Mouse (Mus musculus) CH12.LX (cell line): Measurements from ENCODE around the gene Scgb3a1. TPM values are rescaled to one million over a fixed set of nuclear protein-coding genes. Genes with fewer than 3 reads are reported as not detected.
A peak's percentile ranks its signal among the peaks of the same experiment; 100 is the strongest.

ENCODE experiments used
- DNase-seq: peaks from one replicate; pipeline ENCODE4 v3.0.0-alpha.2; 2013; ENCODE audit errors: extremely low read depth
- H3K27ac ChIP-seq: 2 replicates; pipeline ENCODE4 v1.5.1; 2012; ENCODE audit warnings: low read depth, mild to moderate bottlenecking, control low read depth, moderate library complexity; ENCODE audit not compliant: insufficient read depth
- H3K27me3 ChIP-seq: replicated peaks from 2 replicates; pipeline ENCODE3; 2012; ENCODE audit warnings: inconsistent platforms
- H3K36me3 ChIP-seq, 2 experiments: replicated peaks in 1 of 2; 2 replicates each; pipeline versions ENCODE3 to v1.6.1; 2012; ENCODE audit warnings: inconsistent platforms in 1 of 2, low read length in 1 of 2, mild to moderate bottlenecking in 1 of 2, mixed read lengths in 1 of 2, moderate library complexity in 1 of 2; ENCODE audit not compliant: control insufficient read depth in 1 of 2, insufficient read depth in 1 of 2
- H3K4me1 ChIP-seq, 2 experiments: 2 replicates each; pipeline ENCODE4 v1.6.1; 2012; ENCODE audit warnings: inconsistent platforms in 1 of 2, moderate library complexity in 1 of 2; ENCODE audit not compliant: insufficient read depth in 2 of 2, control insufficient read depth in 1 of 2
- H3K4me2 ChIP-seq: 2 replicates; pipeline ENCODE4 v1.6.1; 2012; ENCODE audit warnings: low read depth, mild to moderate bottlenecking, control low read depth; ENCODE audit not compliant: poor library complexity, insufficient read depth, severe bottlenecking
- H3K4me3 ChIP-seq, 3 experiments: fragments of 150-350 bp in 1 of 3; sonication (generic) in 1 of 3; replicated peaks in 1 of 3; 2 replicates each; pipeline versions ENCODE3 to v1.5.1; 2011 to 2012; ENCODE audit warnings: low read depth in 2 of 3, low read length in 2 of 3, mild to moderate bottlenecking in 2 of 3, moderate library complexity in 2 of 3, control low read depth in 1 of 3, improper control_type of control experiment in 1 of 3, inconsistent platforms in 1 of 3, mixed read lengths in 1 of 3; ENCODE audit not compliant: poor library complexity in 1 of 3
- H3K79me2 ChIP-seq: replicated peaks from 2 replicates; pipeline ENCODE4 v1.6.1; 2012; ENCODE audit warnings: mild to moderate bottlenecking, moderate library complexity; ENCODE audit not compliant: control insufficient read depth, poor library complexity, insufficient read depth, severe bottlenecking; ENCODE audit errors: extremely low read depth
- H3K9ac ChIP-seq: 2 replicates; pipeline ENCODE4 v1.6.1; 2012; ENCODE audit warnings: low read depth, mild to moderate bottlenecking, control low read depth, moderate library complexity; ENCODE audit not compliant: insufficient read depth
- H3K9me3 ChIP-seq: replicated peaks from 2 replicates; pipeline ENCODE3; 2012; ENCODE audit warnings: low read length, inconsistent platforms, mixed read lengths
- BHLHE40 ChIP-seq: IDR thresholded peaks from 2 replicates; pipeline ENCODE4 v1.6.1; 2011; ENCODE audit warnings: mild to moderate bottlenecking, low read depth, low read length, improper control_type of control experiment
- CHD1 ChIP-seq: IDR thresholded peaks from 2 replicates; pipeline ENCODE4 v1.6.1; 2012; ENCODE audit warnings: low read depth, low read length, improper control_type of control experiment, inconsistent platforms
- CTCF ChIP-seq, 2 experiments: IDR thresholded peaks in 1 of 2; conservative IDR thresholded peaks in 1 of 2; 2 replicates each; pipeline ENCODE4 v1.5.1; 2011 to 2012; ENCODE audit warnings: low read depth in 2 of 2, low read length in 2 of 2, improper control_type of control experiment in 1 of 2, inconsistent platforms in 1 of 2, mild to moderate bottlenecking in 1 of 2, moderate library complexity in 1 of 2
- E2F4 ChIP-seq: IDR thresholded peaks from 2 replicates; pipeline ENCODE4 v1.6.1; 2011; ENCODE audit warnings: low read depth, low read length, improper control_type of control experiment; ENCODE audit not compliant: insufficient replicate concordance
- ELF1 ChIP-seq: IDR thresholded peaks from 2 replicates; pipeline ENCODE4 v1.6.1; 2014; ENCODE audit warnings: low read depth, mild to moderate bottlenecking, inconsistent platforms, low read length, improper control_type of control experiment
- EP300 ChIP-seq: IDR thresholded peaks from 2 replicates; pipeline ENCODE4 v1.6.1; 2011; ENCODE audit warnings: low read length, improper control_type of control experiment
- GABPA ChIP-seq: IDR thresholded peaks from 2 replicates; pipeline ENCODE4 v1.6.1; 2012; ENCODE audit warnings: low read depth, low read length, improper control_type of control experiment, inconsistent platforms; ENCODE audit not compliant: insufficient replicate concordance
- HCFC1 ChIP-seq: IDR thresholded peaks from 2 replicates; pipeline ENCODE4 v1.6.1; 2012; ENCODE audit warnings: low read depth, mild to moderate bottlenecking, inconsistent platforms, low read length, improper control_type of control experiment
- IRF4 ChIP-seq: IDR thresholded peaks from 2 replicates; pipeline ENCODE4 v1.6.1; 2014; ENCODE audit warnings: low read depth, mild to moderate bottlenecking, inconsistent platforms, low read length, improper control_type of control experiment
- JUN ChIP-seq: IDR thresholded peaks from 2 replicates; pipeline ENCODE4 v1.6.1; 2011; ENCODE audit warnings: low read depth, mild to moderate bottlenecking, low read length, improper control_type of control experiment, moderate library complexity; ENCODE audit not compliant: insufficient read depth
- JUND ChIP-seq: conservative IDR thresholded peaks from 2 replicates; pipeline ENCODE4 v1.6.1; 2011; ENCODE audit warnings: low read depth, low read length, improper control_type of control experiment
- MAFK ChIP-seq: IDR thresholded peaks from 2 replicates; pipeline ENCODE4 v1.6.1; 2011; ENCODE audit warnings: low read length, improper control_type of control experiment; ENCODE audit not compliant: insufficient replicate concordance
- MAZ ChIP-seq: IDR thresholded peaks from 2 replicates; pipeline ENCODE4 v1.6.1; 2012; ENCODE audit warnings: low read depth, mild to moderate bottlenecking, inconsistent platforms, low read length, improper control_type of control experiment, moderate library complexity
- MEF2A ChIP-seq: IDR thresholded peaks from 2 replicates; pipeline ENCODE4 v1.6.1; 2014; ENCODE audit warnings: low read depth, mild to moderate bottlenecking, inconsistent platforms, low read length, improper control_type of control experiment, borderline replicate concordance
- MXI1 ChIP-seq: IDR thresholded peaks from 2 replicates; pipeline ENCODE4 v1.6.1; 2011; ENCODE audit warnings: mild to moderate bottlenecking, low read depth, low read length, improper control_type of control experiment
- MYC ChIP-seq: IDR thresholded peaks from 2 replicates; pipeline ENCODE4 v1.6.1; 2011; ENCODE audit warnings: low read depth, mild to moderate bottlenecking, improper control_type of control experiment, low read length
- NELFE ChIP-seq: IDR thresholded peaks from 2 replicates; pipeline ENCODE4 v1.6.1; 2011; ENCODE audit warnings: low read depth, low read length, improper control_type of control experiment
- NRF1 ChIP-seq: IDR thresholded peaks from 2 replicates; pipeline ENCODE4 v1.6.1; 2014; ENCODE audit warnings: low read depth, mild to moderate bottlenecking, inconsistent platforms, low read length, improper control_type of control experiment, moderate library complexity
- POLR2A ChIP-seq: IDR thresholded peaks from 2 replicates; pipeline ENCODE4 v1.6.1; 2011; ENCODE audit warnings: low read depth, mild to moderate bottlenecking, improper control_type of control experiment, low read length
- POLR2AphosphoS2 ChIP-seq: IDR thresholded peaks from 2 replicates; pipeline ENCODE4 v1.6.1; 2011; ENCODE audit warnings: low read depth, low read length, improper control_type of control experiment
- RAD21 ChIP-seq: IDR thresholded peaks from 2 replicates; pipeline ENCODE4 v1.6.1; 2011; ENCODE audit warnings: low read depth, mild to moderate bottlenecking, low read length, improper control_type of control experiment, moderate library complexity
- RCOR1 ChIP-seq: conservative IDR thresholded peaks from 2 replicates; pipeline ENCODE4 v1.6.1; 2012; ENCODE audit warnings: low read depth, mild to moderate bottlenecking, inconsistent platforms, low read length, improper control_type of control experiment
- SMC3 ChIP-seq: IDR thresholded peaks from 2 replicates; pipeline ENCODE4 v1.6.1; 2011; ENCODE audit warnings: low read depth, low read length, improper control_type of control experiment
- TBP ChIP-seq: conservative IDR thresholded peaks from 2 replicates; pipeline ENCODE4 v1.6.1; 2011; ENCODE audit warnings: low read depth, low read length, improper control_type of control experiment
- TCF12 ChIP-seq: IDR thresholded peaks from 2 replicates; pipeline ENCODE4 v1.6.1; 2014; ENCODE audit warnings: low read depth, mild to moderate bottlenecking, inconsistent platforms, low read length, improper control_type of control experiment
- USF1 ChIP-seq: IDR thresholded peaks from 2 replicates; pipeline ENCODE4 v1.6.1; 2014; ENCODE audit warnings: low read depth, mild to moderate bottlenecking, inconsistent platforms, low read length, improper control_type of control experiment
- USF2 ChIP-seq: conservative IDR thresholded peaks from 2 replicates; pipeline ENCODE4 v1.6.1; 2011; ENCODE audit warnings: low read depth, low read length, improper control_type of control experiment
- ZKSCAN1 ChIP-seq: IDR thresholded peaks from 2 replicates; pipeline ENCODE4 v1.6.1; 2012; ENCODE audit warnings: low read depth, inconsistent platforms, low read length, improper control_type of control experiment, borderline replicate concordance
- ZNF384 ChIP-seq: IDR thresholded peaks from 2 replicates; pipeline ENCODE4 v1.6.1; 2012; ENCODE audit warnings: low read depth, low read length, improper control_type of control experiment, inconsistent platforms
- dilution Hi-C: fragments of 300-500 bp; cut with MboI; formaldehyde crosslinking; loops from 2 replicates; pipeline ENCODE4 v1.14.3; 2020; ENCODE audit warnings: low sequenced_read_pairs; ENCODE audit not compliant: extremely low pct_unique_long_range_greater_than_20kb, extremely low pct_ligation_motif_present
- in situ Hi-C: fragments of 300-500 bp; cut with MboI; formaldehyde crosslinking; loops from 3 replicates; pipeline ENCODE4 v1.14.3; 2019; ENCODE audit warnings: low sequenced_read_pairs, low pct_ligation_motif_present, low pct_unique_long_range_greater_than_20kb, mixed read lengths
- polyA plus RNA-seq: library from polyadenylated mRNA; unstranded; fragments of >175 nt; gene quantifications from 2 replicates; pipeline ENCODE4 v1.2.1, GENCODE M21; 2012; ENCODE audit warnings: low read depth; ENCODE audit not compliant: insufficient read length
- total RNA-seq, 2 experiments: library from RNA; depleted of rRNA; stranded (reverse); fragments of 300-350 nt in 1 of 2; fragments of >200 nt in 1 of 2; gene quantifications; 2 replicates each; pipeline ENCODE4 v1.2.3; 2012 to 2014

The Scgb3a1 gene
- total and polyA plus RNA-seq, 3 experiments = not detected

DNA sequence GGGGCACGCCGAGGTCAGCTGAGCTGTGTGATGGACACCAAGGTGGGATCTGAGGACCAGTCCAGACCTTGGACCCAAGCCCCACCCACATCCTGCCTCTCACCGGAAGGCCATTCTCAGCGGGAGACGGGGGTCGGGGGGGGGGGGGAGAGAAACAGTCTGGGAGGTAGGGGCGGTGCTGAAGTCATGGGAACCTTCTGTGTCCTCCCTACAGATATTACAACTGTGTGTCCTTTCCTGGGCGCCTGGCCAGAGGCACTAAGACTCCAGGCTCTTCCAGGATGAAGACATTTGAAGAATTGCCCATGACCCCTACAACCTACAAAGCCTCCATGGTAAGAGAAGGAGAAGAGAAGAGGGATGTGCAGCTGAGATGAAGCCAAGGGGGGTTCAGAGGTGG lies 17.7 kb upstream of the Scgb3a1 start:
- in situ Hi-C loops (no loop called here), dilution Hi-C loops (no loop called here)
- H3K9ac ChIP-seq = no peak overlapping the region
- no peak overlapping the region for H3K4me3 ChIP-seq
- DNase-seq = no peak
- H3K4me1 ChIP-seq = peaks cover 0 to 3% of the 10 kb centered on the region in 2 experiments; a peak in 1 of 4 replicates
- TF ChIP-seq MYC (no peak), JUND (no peak), ELF1 (no peak), POLR2AphosphoS2 (no peak), NRF1 (no peak), MAFK (no peak), SMC3 (no peak), JUN (no peak), BHLHE40 (no peak), E2F4 (no peak), HCFC1 (no peak), MAZ (no peak), USF2 (no peak), POLR2A (no peak), CHD1 (no peak), USF1 (no peak), MXI1 (no peak), ZKSCAN1 (no peak), NELFE (no peak)
- H3K79me2 ChIP-seq = no peaks in the 10 kb centered on the region
- H3K27me3 ChIP-seq = peaks cover 49% of the 10 kb centered on the region
- H3K4me2 ChIP-seq = no peak overlapping the region
- no peak overlapping the region for H3K27ac ChIP-seq
- H3K9me3 ChIP-seq = no peaks in the 10 kb centered on the region
- H3K36me3 ChIP-seq = no peaks in the 10 kb centered on the region

- Histone ChIP-seq H3K27me3 (peaks cover 11% of the 10 kb centered on the region), H3K27ac (no peak overlapping the region), H3K79me2 (no peaks in the 10 kb centered on the region), H3K36me3 (no peaks in the 10 kb centered on the region), H3K9ac (no peak overlapping the region), H3K9me3 (peaks cover 7% of the 10 kb centered on the region), H3K4me3 (no peak overlapping the region), H3K4me2 (no peak overlapping the region), H3K4me1 (peaks cover 6 to 14% of the 10 kb centered on the region in 2 experiments; a peak in 3 of 4 replicates)
- dilution Hi-C loops = no loop called here
- in situ Hi-C loops = loop anchor here (10.0 kb wide), 1 partner anchor 214 kb away; no protein-coding TSS in a partner anchor
- peak; percentile 76 for DNase-seq
- TF ChIP-seq USF1 (no peak), GABPA (no peak), CTCF (conservative IDR thresholded peaks at IDR 0.05 in 1 of 2, IDR thresholded peaks at IDR 0.05 in 1 of 2; ENCODE audit: low read depth in 2 of 2, low read length in 2 of 2) (peak; percentile 74 to 75), JUND (no peak), BHLHE40 (no peak), HCFC1 (no peak), TCF12 (no peak), MYC (no peak), TBP (no peak), ZKSCAN1 (no peak), E2F4 (no peak), RAD21 (peak; percentile 38), POLR2AphosphoS2 (no peak), RCOR1 (no peak), NRF1 (no peak), ZNF384 (no peak), USF2 (no peak), EP300 (no peak), IRF4 (no peak), SMC3 (peak; percentile 45), ELF1 (no peak), MEF2A (no peak), MXI1 (no peak)
Observed at GRCm38 (mm10) chr11:49650113-49650993, 13.1 kb upstream of the Scgb3a1 start.
